8 mouse cellular contexts compared by ENCODE assay signal in genomic region chr3:108858231-108858770, GRCm38 (mm10). TPM values are rescaled to one million over a fixed set of nuclear protein-coding genes. Genes with fewer than 3 reads are reported as not detected.
A peak's percentile ranks its signal among the peaks of the same experiment; 100 is the strongest.
DNase-seq lines count a peak whose midpoint lies in the region; ATAC-seq and TF ChIP-seq lines count a peak whose summit lies in the region.

No protein-coding gene starts in this region.

- no peaks in the 10 kb centered on the region for H3K9me3 ChIP-seq in intestine, embryonic 16.5 days (ENCODE audit: control insufficient read depth, low read length)
- no peaks in the 10 kb centered on the region for H3K9me3 ChIP-seq in lung, embryonic 16.5 days (ENCODE audit: control insufficient read depth, low read length)
- H3K9me3 ChIP-seq in stomach, embryonic 15.5 days: no peaks in the 10 kb centered on the region

- no peaks in the 10 kb centered on the region for H3K36me3 ChIP-seq in intestine, embryonic 16.5 days (ENCODE audit: control insufficient read depth, insufficient read depth, low read length)
- H3K36me3 ChIP-seq in lung, embryonic 16.5 days (ENCODE audit: control insufficient read depth, insufficient read depth, low read length): no peaks in the 10 kb centered on the region
- H3K36me3 ChIP-seq in stomach, embryonic 15.5 days: no peaks in the 10 kb centered on the region

- peak overlapping the region; percentile 57 for H3K27ac ChIP-seq in gastrocnemius, adult 2 months
- H3K27ac ChIP-seq in intestine, embryonic 16.5 days (ENCODE audit: low read length): peak overlapping the region; percentile 37; the same call in 1 of the 2 replicates
- H3K27ac ChIP-seq in lung, embryonic 16.5 days (ENCODE audit: low read length): peak overlapping the region; percentile 87
- H3K27ac ChIP-seq in stomach, embryonic 15.5 days: peak overlapping the region; percentile 55

- intact Hi-C loops in gastrocnemius, adult 2 months (cut with DNase I): loop anchor here (5.0 kb wide), 1 partner anchor 204 kb away; no protein-coding TSS in a partner anchor

- no peak for TF ChIP-seq CTCF in gastrocnemius, adult 2 months (IDR thresholded peaks at IDR 0.05)

- H3K4me1 ChIP-seq in intestine, embryonic 16.5 days (ENCODE audit: control insufficient read depth, insufficient read depth, low read length): peaks cover 13% of the 10 kb centered on the region
- H3K4me1 ChIP-seq in lung, embryonic 16.5 days (replicated peaks; ENCODE audit: control insufficient read depth, insufficient read depth, low read length): peaks cover 35% of the 10 kb centered on the region
- peaks cover 17% of the 10 kb centered on the region; the same call in 1 of the 2 replicates for H3K4me1 ChIP-seq in stomach, embryonic 15.5 days

- no peak overlapping the region for H3K4me2 ChIP-seq in intestine, embryonic 16.5 days (ENCODE audit: low read depth, low read length)
- H3K4me2 ChIP-seq in lung, embryonic 16.5 days (ENCODE audit: low read depth, low read length): peak overlapping the region; percentile 43
- H3K4me2 ChIP-seq in stomach, embryonic 15.5 days: no peak overlapping the region

- DNase-seq in gastrocnemius, adult 2 months: peak; percentile 55
- DNase-seq in gastrocnemius, adult 8-10 months (ENCODE audit: low spot score in 2 of 2): no peak
- peak; percentile 36 for DNase-seq in brain, embryonic 18.5 days (ENCODE audit: low read depth, low spot score)

- 42% methylated on average over 7 of the region's 7 CpGs for WGBS in intestine, embryonic 16.5 days
- 11% methylated on average over 7 of the region's 7 CpGs for WGBS in lung, embryonic 16.5 days
- WGBS in stomach, embryonic 15.5 days: 33% methylated on average over 7 of the region's 7 CpGs

- no peak overlapping the region for H3K9ac ChIP-seq in intestine, embryonic 16.5 days (ENCODE audit: low read depth, low read length)
- H3K9ac ChIP-seq in lung, embryonic 16.5 days (ENCODE audit: low read length): peak overlapping the region; percentile 14; the same call in 1 of the 2 replicates
- no peak overlapping the region for H3K9ac ChIP-seq in stomach, embryonic 15.5 days

- no peaks in the 10 kb centered on the region for H3K27me3 ChIP-seq in intestine, embryonic 16.5 days (replicated peaks; ENCODE audit: control insufficient read depth, insufficient read depth, low read length)
- no peaks in the 10 kb centered on the region for H3K27me3 ChIP-seq in lung, embryonic 16.5 days (ENCODE audit: control insufficient read depth, insufficient read depth, low read depth, low read length)
- H3K27me3 ChIP-seq in stomach, embryonic 15.5 days (replicated peaks): no peaks in the 10 kb centered on the region

- no peak overlapping the region for H3K4me3 ChIP-seq in gastrocnemius, adult 2 months
- no peak overlapping the region for H3K4me3 ChIP-seq in intestine, embryonic 16.5 days (ENCODE audit: low read length)
- H3K4me3 ChIP-seq in lung, embryonic 16.5 days (ENCODE audit: low read length): peak overlapping the region; percentile 7; the same call in 1 of the 2 replicates
- H3K4me3 ChIP-seq in stomach, embryonic 15.5 days (replicated peaks): no peak overlapping the region

- ATAC-seq in granulocyte monocyte progenitor cell, adult 5-6 weeks (replicated peaks; ENCODE audit: poor library complexity, severe bottlenecking): peak; percentile 27
- peak; percentile 58 for ATAC-seq in intestine, embryonic 16.5 days
- peak; percentile 92 for ATAC-seq in lung, embryonic 16.5 days (ENCODE audit: low read depth)
- ATAC-seq in stomach, embryonic 15.5 days (ENCODE audit: insufficient read depth, low FRiP score, low read depth): peak; percentile 56; the same call in 1 of the 2 replicates
- no peak for ATAC-seq in activated CD4-positive, CD25-positive, alpha-beta regulatory T cell, adult 4 months

RNA-seq across cellular contexts. Expression of gene Stxbp3, which starts 18.0 kb away (rescaled TPM):
- 10 to 100 TPM; 30.5 to 40.4 TPM for total RNA-seq in gastrocnemius, adult 2 months (2021)
- total RNA-seq in gastrocnemius, adult 8-10 months (2022): 10 to 100 TPM; 34.9 to 50.3 (median 38.4) TPM
- 23.5 and 28.7 TPM in 2 replicates for total RNA-seq in granulocyte monocyte progenitor cell, adult 5-6 weeks (2014; fragmentation: Nextera tagmentation)
- 21.6 and 26.2 TPM in 2 replicates for total RNA-seq in granulocyte monocyte progenitor cell, adult 5-6 weeks (2017)
- polyA plus RNA-seq in intestine, embryonic 16.5 days (2015; fragmentation: Nextera tagmentation; extraction: Ambion mirVana): 49.6 and 52.1 TPM in 2 replicates
- 50.7 and 51.5 TPM in 2 replicates for polyA plus RNA-seq in lung, embryonic 16.5 days (2015; fragmentation: Nextera tagmentation; extraction: Ambion mirVana)
- polyA plus RNA-seq in stomach, embryonic 15.5 days (2015; fragmentation: Nextera tagmentation; extraction: Ambion mirVana): 40.3 and 42.2 TPM in 2 replicates
- polyA plus RNA-seq in activated CD4-positive, CD25-positive, alpha-beta regulatory T cell, adult 4 months (2017; shearing (Covaris generic)): 10 to 100 TPM; 58.1 to 69.1 TPM

RNA-seq across cellular contexts. Expression of gene Fndc7, which starts 31.5 kb away (rescaled TPM):
- total RNA-seq in gastrocnemius, adult 2 months (2021): under 1 TPM in 1 of 2 experiments, not detected in 1; 0.06 TPM
- not detected for total RNA-seq in gastrocnemius, adult 8-10 months (2022)
- total RNA-seq in granulocyte monocyte progenitor cell, adult 5-6 weeks (2014; fragmentation: Nextera tagmentation): 0.21 TPM in 1 of 2 replicates, not detected in the other
- total RNA-seq in granulocyte monocyte progenitor cell, adult 5-6 weeks (2017): 0.05 TPM in 1 of 2 replicates, not detected in the other
- 0.11 and 0.47 TPM in 2 replicates for polyA plus RNA-seq in intestine, embryonic 16.5 days (2015; fragmentation: Nextera tagmentation; extraction: Ambion mirVana)
- 0.82 and 1.1 TPM in 2 replicates for polyA plus RNA-seq in lung, embryonic 16.5 days (2015; fragmentation: Nextera tagmentation; extraction: Ambion mirVana)
- polyA plus RNA-seq in stomach, embryonic 15.5 days (2015; fragmentation: Nextera tagmentation; extraction: Ambion mirVana): 0.08 and 0.14 TPM in 2 replicates
- polyA plus RNA-seq in activated CD4-positive, CD25-positive, alpha-beta regulatory T cell, adult 4 months (2017; shearing (Covaris generic)): under 1 TPM; 0.11 to 0.21 TPM

RNA-seq across cellular contexts. Expression of gene Prpf38b, which starts 53.2 kb away (rescaled TPM):
- total RNA-seq in gastrocnemius, adult 2 months (2021): 10 to 100 TPM; 17.6 to 18.7 TPM
- 10 to 100 TPM; 10.7 to 16.0 (median 13.3) TPM for total RNA-seq in gastrocnemius, adult 8-10 months (2022)
- 113 and 174 TPM in 2 replicates for total RNA-seq in granulocyte monocyte progenitor cell, adult 5-6 weeks (2014; fragmentation: Nextera tagmentation)
- 211 and 237 TPM in 2 replicates for total RNA-seq in granulocyte monocyte progenitor cell, adult 5-6 weeks (2017)
- polyA plus RNA-seq in intestine, embryonic 16.5 days (2015; fragmentation: Nextera tagmentation; extraction: Ambion mirVana): 53.6 and 57.8 TPM in 2 replicates
- polyA plus RNA-seq in lung, embryonic 16.5 days (2015; fragmentation: Nextera tagmentation; extraction: Ambion mirVana): 67.8 and 69.6 TPM in 2 replicates
- polyA plus RNA-seq in stomach, embryonic 15.5 days (2015; fragmentation: Nextera tagmentation; extraction: Ambion mirVana): 84.5 and 88.8 TPM in 2 replicates
- 100 to 1,000 TPM; 109 to 118 TPM for polyA plus RNA-seq in activated CD4-positive, CD25-positive, alpha-beta regulatory T cell, adult 4 months (2017; shearing (Covaris generic))

Comparison
In these comparisons a context has a peak if more than half of its experiments do, and no peak if none do; other contexts are left out.
1. DNase-seq: peak in gastrocnemius, adult 2 months (single experiment) and brain, embryonic 18.5 days (single experiment); none in gastrocnemius, adult 8-10 months (0 of 2).
2. H3K27ac ChIP-seq: peak in every context shown above with its lines; median percentile 87 in lung, embryonic 16.5 days; 57 in gastrocnemius, adult 2 months; 55 in stomach, embryonic 15.5 days; 37 in intestine, embryonic 16.5 days.